Mouse (Mus musculus): Measurements from ENCODE around the gene Osbp2.

Osbp2 gene

GRCm38 (mm10) chr11:3752766-3753165 lies 110.9 kb downstream of the Osbp2 start:
- DNase-seq: no peak

GRCm38 (mm10) chr11:3749831-3750230 lies 113.9 kb downstream of the Osbp2 start:
- DNase-seq: no peak

GRCm38 (mm10) chr11:3742449-3742848 lies 121.3 kb downstream of the Osbp2 start:
- no peak for DNase-seq

GRCm38 (mm10) chr11:3741183-3741582 lies 122.5 kb downstream of the Osbp2 start:
- DNase-seq: no peak

- no peak for DNase-seq
Measured at GRCm38 (mm10) chr11:3738778-3739177, 124.9 kb downstream of the Osbp2 start.

GRCm38 (mm10) chr11:3735715-3736114 lies 128.0 kb downstream of the Osbp2 start:
- no peak for DNase-seq

- no peak for DNase-seq
Measured at GRCm38 (mm10) chr11:3733933-3734636, 129.6 kb downstream of the Osbp2 start.

- no peak for DNase-seq
Measured at GRCm38 (mm10) chr11:3731469-3731868, 132.2 kb downstream of the Osbp2 start.

- DNase-seq: no peak
Measured at GRCm38 (mm10) chr11:3727438-3728105, 136.1 kb downstream of the Osbp2 start.

GRCm38 (mm10) chr11:3725331-3726054 lies 138.2 kb downstream of the Osbp2 start:
- DNase-seq: no peak

GRCm38 (mm10) chr11:3724726-3725125 lies 139.0 kb downstream of the Osbp2 start:
- no peak for DNase-seq

- no peak for DNase-seq
Measured at GRCm38 (mm10) chr11:3723910-3724309, 139.8 kb downstream of the Osbp2 start.

GRCm38 (mm10) chr11:3722861-3723260 lies 140.8 kb downstream of the Osbp2 start:
- no peak for DNase-seq

GRCm38 (mm10) chr11:3722036-3722435 lies 141.7 kb downstream of the Osbp2 start:
- no peak for DNase-seq

- no peak for DNase-seq
Measured at GRCm38 (mm10) chr11:3716662-3717061, 147.0 kb downstream of the Osbp2 start.

- DNase-seq: peak; percentile 42 to 43
Measured at GRCm38 (mm10) chr11:3714486-3714885, 149.2 kb downstream of the Osbp2 start.

GRCm38 (mm10) chr11:3710203-3710602 lies 153.5 kb downstream of the Osbp2 start:
- DNase-seq: no peak

- DNase-seq: no peak
Measured at GRCm38 (mm10) chr11:3707057-3707456, 156.6 kb downstream of the Osbp2 start.

GRCm38 (mm10) chr11:3704404-3704803 lies 159.3 kb downstream of the Osbp2 start:
- peak in 1 of 2 experiments; percentile 30 for DNase-seq

GRCm38 (mm10) chr11:3703089-3703992 lies 160.4 kb downstream of the Osbp2 start:
- no peak for DNase-seq

GRCm38 (mm10) chr11:3697441-3697840 lies 166.3 kb downstream of the Osbp2 start:
- no peak for DNase-seq

- DNase-seq: no peak
Measured at GRCm38 (mm10) chr11:3696086-3696616, 167.6 kb downstream of the Osbp2 start.
